Mouse (Mus musculus) ES-Bruce4 (cell line): ENCODE measurements around the gene Olfr1441. TPM values are rescaled to one million over a fixed set of nuclear protein-coding genes. Genes with fewer than 3 reads are reported as not detected.

ENCODE experiments used
- H3K27ac ChIP-seq: 2 replicates; pipeline ENCODE4 v1.5.1; 2012; ENCODE audit warnings: low read length, inconsistent platforms; ENCODE audit not compliant: insufficient read depth
- H3K27me3 ChIP-seq: 2 replicates; pipeline ENCODE4 v1.6.1; 2012; ENCODE audit warnings: mild to moderate bottlenecking, low read length, inconsistent platforms; ENCODE audit not compliant: control insufficient read depth, poor library complexity, insufficient read depth, severe bottlenecking
- H3K36me3 ChIP-seq: 2 replicates; pipeline ENCODE4 v1.6.1; 2012; ENCODE audit warnings: inconsistent platforms, mild to moderate bottlenecking, low read length, moderate library complexity; ENCODE audit not compliant: control insufficient read depth, poor library complexity, insufficient read depth, severe bottlenecking
- H3K4me1 ChIP-seq: one replicate; pipeline ENCODE4 v1.8.1; 2011; ENCODE audit warnings: low read length; ENCODE audit not compliant: control insufficient read depth, insufficient read depth
- H3K4me3 ChIP-seq: 2 replicates; pipeline ENCODE4 v1.5.1; 2011; ENCODE audit warnings: low read depth, mild to moderate bottlenecking, low read length
- H3K9ac ChIP-seq: 2 replicates; pipeline ENCODE4 v1.6.1; 2012; ENCODE audit warnings: low read depth, mild to moderate bottlenecking, inconsistent platforms; ENCODE audit not compliant: poor library complexity, severe bottlenecking
- H3K9me3 ChIP-seq: replicated peaks from 2 replicates; pipeline ENCODE4 v1.6.1; 2012; ENCODE audit warnings: mild to moderate bottlenecking, low read length, inconsistent platforms; ENCODE audit not compliant: control insufficient read depth, poor library complexity, insufficient read depth, severe bottlenecking
- CTCF ChIP-seq: IDR thresholded peaks from one replicate; pipeline ENCODE4 v1.8.1; 2011; ENCODE audit warnings: low read depth, low read length
- EP300 ChIP-seq: IDR thresholded peaks from 2 replicates; pipeline ENCODE4 v1.6.1; 2011; ENCODE audit warnings: low read depth, low read length; ENCODE audit not compliant: insufficient read depth
- POLR2A ChIP-seq: IDR thresholded peaks from one replicate; pipeline ENCODE4 v1.8.1; 2011; ENCODE audit warnings: low read length; ENCODE audit not compliant: insufficient read depth
- polyA plus RNA-seq: library from polyadenylated mRNA; stranded (reverse); fragments of >200 nt; gene quantifications from 2 replicates; pipeline ENCODE4 v1.2.4, GENCODE M21; 2011; ENCODE audit warnings: low read depth; ENCODE audit not compliant: missing spikeins, insufficient read depth, insufficient read length

Gene Olfr1441
- polyA plus RNA-seq, 1 experiment = 0.46 TPM

DNA sequence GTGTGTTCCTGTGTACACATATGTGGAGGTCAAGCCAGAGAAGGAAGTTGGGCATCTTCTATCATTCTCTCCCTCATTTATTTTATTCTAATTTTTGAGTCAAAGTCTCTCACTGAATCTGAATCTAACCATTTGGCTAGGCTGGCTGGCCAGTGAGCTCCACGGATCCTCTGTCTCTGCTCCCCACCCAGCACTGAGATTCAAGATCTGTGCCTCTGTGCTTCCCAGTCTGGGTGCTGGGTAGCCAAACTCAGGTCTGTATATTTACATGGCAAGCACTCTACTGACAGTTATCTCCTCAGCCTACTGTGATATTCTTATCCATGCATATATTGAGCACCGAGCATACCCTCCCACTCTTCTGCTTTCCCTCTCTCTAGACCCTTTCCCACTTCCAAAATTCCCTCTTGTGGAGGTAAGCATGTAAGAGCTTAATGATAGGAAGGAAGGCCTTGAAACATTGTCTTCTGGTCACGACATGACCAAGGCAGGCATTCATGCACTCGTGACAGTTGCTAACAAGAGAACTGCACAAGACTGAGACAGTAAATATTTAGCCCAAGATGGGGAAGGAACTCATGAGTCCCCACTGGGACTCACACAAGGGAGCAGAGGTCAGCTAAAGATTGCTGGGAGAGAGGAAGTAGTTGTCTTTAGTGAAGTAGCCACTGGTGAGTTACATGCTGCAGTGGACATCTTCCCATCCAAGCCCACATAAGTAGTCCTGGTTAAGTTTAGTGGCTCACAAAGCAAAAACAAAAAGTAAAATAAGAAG lies 18.7 kb downstream of the Olfr1441 start:
- H3K27me3 ChIP-seq = no peaks in the 10 kb centered on the region
- no peak overlapping the region for H3K27ac ChIP-seq
- H3K9ac ChIP-seq = no peak overlapping the region
- no peaks in the 10 kb centered on the region for H3K4me1 ChIP-seq
- no peak overlapping the region for H3K4me3 ChIP-seq
- TF ChIP-seq POLR2A (no peak), EP300 (no peak), CTCF (no peak)
- H3K9me3 ChIP-seq = no peaks in the 10 kb centered on the region
- no peaks in the 10 kb centered on the region for H3K36me3 ChIP-seq

DNA sequence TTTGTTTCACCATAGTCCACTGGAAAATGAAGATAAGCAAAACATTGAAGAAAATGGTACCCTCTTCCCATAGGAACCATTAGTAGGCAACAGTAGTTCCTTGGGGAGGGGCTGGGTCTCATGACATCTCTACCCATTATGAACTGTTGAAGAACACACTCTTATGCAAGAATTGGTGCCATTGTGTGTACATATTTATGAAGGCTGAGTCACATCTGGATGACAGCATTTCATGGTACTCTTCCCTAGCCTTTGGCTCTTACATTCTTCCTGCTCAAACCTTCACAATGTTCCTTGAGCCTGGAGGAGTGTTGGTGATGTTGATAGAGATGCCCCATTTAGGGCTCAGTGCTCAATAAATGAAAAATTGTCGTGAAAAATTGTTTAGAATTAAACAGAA lies 22.3 kb downstream of the Olfr1441 start:
- Histone ChIP-seq H3K27ac (no peak overlapping the region), H3K4me3 (no peak overlapping the region), H3K36me3 (no peaks in the 10 kb centered on the region), H3K9ac (no peak overlapping the region), H3K27me3 (no peaks in the 10 kb centered on the region), H3K4me1 (no peaks in the 10 kb centered on the region), H3K9me3 (no peaks in the 10 kb centered on the region)
- TF ChIP-seq CTCF = no peak
- TF ChIP-seq EP300 = no peak
- no peak for TF ChIP-seq POLR2A

DNA sequence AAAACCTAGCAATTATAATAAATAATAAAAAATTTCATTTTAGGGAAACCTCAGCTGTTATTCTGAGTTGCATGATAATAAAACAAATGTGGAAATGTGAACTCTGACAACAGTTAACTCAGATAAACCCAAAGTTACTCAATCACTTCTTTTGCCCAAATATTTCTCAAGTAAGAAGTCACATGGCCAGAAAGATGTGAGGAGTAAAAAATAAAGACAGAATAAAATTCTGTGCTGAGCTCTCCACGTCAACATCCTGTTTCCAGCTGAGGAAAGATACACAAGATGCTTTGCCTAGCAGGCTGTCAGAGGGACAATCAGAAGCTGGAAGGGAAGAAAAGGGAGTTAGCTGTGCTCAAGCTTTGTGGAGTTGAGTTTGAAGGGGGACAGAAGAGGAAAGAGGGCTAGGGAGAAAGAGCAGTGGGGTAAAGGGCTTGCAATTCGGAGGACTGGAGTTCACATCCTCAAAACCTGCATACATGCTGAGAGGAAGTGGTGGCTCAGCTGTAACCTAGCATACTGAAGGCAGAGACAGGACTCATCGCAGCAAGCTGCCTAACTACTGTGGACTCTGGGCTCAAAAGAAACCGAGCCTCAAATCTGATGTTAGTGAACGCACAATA lies 23.0 kb downstream of the Olfr1441 start:
- Histone ChIP-seq H3K4me1 (no peaks in the 10 kb centered on the region), H3K9ac (no peak overlapping the region), H3K27ac (no peak overlapping the region), H3K4me3 (no peak overlapping the region), H3K27me3 (no peaks in the 10 kb centered on the region), H3K9me3 (no peaks in the 10 kb centered on the region), H3K36me3 (no peaks in the 10 kb centered on the region)
- TF ChIP-seq CTCF (no peak), POLR2A (no peak), EP300 (no peak)

DNA sequence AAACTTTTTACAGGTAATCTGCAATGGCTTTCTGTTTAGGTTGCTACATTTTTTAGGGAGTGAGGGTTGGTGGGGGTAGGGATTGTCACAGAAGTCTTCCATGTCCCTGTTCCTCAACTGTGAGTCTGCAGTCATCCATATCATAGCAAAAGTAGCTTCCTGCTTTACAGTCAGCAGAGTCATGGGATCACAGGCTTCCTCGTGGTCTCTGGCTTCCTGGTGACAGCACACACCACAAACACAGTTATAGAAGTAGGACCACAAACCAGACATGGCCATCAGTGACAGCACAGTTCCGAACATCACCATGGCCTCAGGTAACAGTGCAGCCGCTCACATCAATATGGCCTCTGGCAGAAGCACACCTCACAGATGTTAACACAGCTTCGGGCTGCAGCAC lies 25.3 kb downstream of the Olfr1441 start:
- H3K27ac ChIP-seq = no peak overlapping the region
- no peaks in the 10 kb centered on the region for H3K27me3 ChIP-seq
- no peaks in the 10 kb centered on the region for H3K9me3 ChIP-seq
- H3K9ac ChIP-seq = no peak overlapping the region
- no peaks in the 10 kb centered on the region for H3K4me1 ChIP-seq
- no peaks in the 10 kb centered on the region for H3K36me3 ChIP-seq
- no peak for TF ChIP-seq POLR2A
- no peak for TF ChIP-seq EP300
- no peak for TF ChIP-seq CTCF
- H3K4me3 ChIP-seq = no peak overlapping the region

DNA sequence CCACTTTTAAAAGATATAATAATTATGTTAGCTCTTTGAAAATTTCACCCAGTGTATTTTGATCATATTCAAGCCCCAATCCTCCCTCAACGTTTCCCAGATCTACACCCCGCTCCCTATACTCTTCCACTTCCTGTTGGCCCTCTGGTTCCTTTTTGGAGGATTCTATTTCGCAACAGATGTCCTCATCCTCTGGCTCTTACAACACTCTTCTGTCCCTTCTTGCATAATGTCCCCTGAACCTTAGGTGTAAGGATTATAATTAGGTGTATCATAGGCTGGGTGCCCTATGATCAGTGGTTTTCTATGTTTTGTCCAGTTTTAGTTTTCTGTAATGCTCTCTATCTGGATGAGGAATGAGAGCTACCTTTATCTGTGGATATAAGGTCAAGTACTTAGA lies 27.8 kb downstream of the Olfr1441 start:
- H3K9me3 ChIP-seq = no peaks in the 10 kb centered on the region; the same call in 1 of the 2 replicates
- no peak overlapping the region for H3K4me3 ChIP-seq
- no peak overlapping the region for H3K9ac ChIP-seq
- H3K27me3 ChIP-seq = no peaks in the 10 kb centered on the region
- no peak overlapping the region for H3K27ac ChIP-seq
- no peaks in the 10 kb centered on the region for H3K4me1 ChIP-seq
- TF ChIP-seq EP300 (no peak), CTCF (no peak), POLR2A (no peak)
- H3K36me3 ChIP-seq = no peaks in the 10 kb centered on the region
